Mouse (Mus musculus): ENCODE results near the gene Nptxr. TPM values are rescaled to one million over a fixed set of nuclear protein-coding genes. Genes with fewer than 3 reads are reported as not detected.

Nptxr gene
- polyA plus RNA-seq, 1 experiment = not detected

DNA sequence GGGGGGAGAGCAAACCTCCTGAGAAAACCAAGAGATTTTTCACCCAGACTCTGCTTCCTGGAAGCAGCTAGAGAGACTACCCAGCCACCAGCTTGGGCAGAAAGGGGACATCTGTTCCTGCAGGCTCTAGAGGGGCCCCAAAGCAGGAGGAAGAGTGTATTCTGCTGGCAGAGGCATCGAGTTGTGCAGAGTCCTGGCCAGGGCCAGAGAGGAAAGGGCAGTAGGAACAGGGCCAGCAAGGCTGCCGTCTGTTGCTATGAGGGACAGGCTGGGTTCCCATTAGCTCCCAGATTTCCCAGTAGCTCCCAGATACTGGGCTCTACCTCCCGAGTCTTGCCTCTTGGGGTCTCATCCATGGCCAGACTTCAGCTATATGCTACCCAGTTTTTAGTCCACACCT, 5.5 kb upstream of the Nptxr start:
- H3K4me1 ChIP-seq (ENCODE audit: control insufficient read depth, insufficient read depth, low read length) = peaks cover 10% of the 10 kb centered on the region; the same call in 1 of the 2 replicates
- no peak overlapping the region for H3K27ac ChIP-seq (ENCODE audit: insufficient read depth, low read depth, low read length)
- TF ChIP-seq CTCF (IDR thresholded peaks at IDR 0.05; ENCODE audit: insufficient read depth, low read depth, low read length) (no peak), POLR2A (IDR thresholded peaks at IDR 0.05; ENCODE audit: insufficient read depth, low read depth, low read length) (no peak)
- no peak overlapping the region for H3K4me3 ChIP-seq (ENCODE audit: insufficient read depth, low read depth, low read length)
- 56% methylated on average over 3 of the region's 3 CpGs for WGBS

DNA sequence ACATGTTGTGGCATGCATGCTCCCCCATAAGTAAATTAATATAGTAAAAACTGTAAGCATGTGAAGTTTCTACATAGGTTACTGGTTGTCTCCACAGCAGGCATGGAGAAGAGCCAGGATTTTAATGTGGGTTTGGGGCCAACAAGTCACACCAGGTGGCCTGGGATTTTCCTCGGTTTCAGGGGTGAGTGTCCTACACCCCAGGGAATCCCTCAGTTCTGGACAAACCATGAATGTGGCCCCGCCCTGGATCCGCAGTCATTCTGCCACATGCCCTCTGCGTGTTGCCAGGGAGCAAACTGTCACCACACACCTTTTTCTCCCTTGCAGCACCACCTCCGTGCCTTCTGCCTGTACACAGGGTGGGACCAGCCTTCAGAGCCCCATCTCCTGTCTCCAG, 4.1 kb upstream of the Nptxr start:
- Histone ChIP-seq H3K4me1 (ENCODE audit: control insufficient read depth, insufficient read depth, low read length) (peaks cover 14% of the 10 kb centered on the region), H3K27ac (ENCODE audit: insufficient read depth, low read depth, low read length) (no peak overlapping the region), H3K4me3 (ENCODE audit: insufficient read depth, low read depth, low read length) (no peak overlapping the region)
- no peak for TF ChIP-seq CTCF (IDR thresholded peaks at IDR 0.05; ENCODE audit: insufficient read depth, low read depth, low read length)
- 55% methylated on average over 5 of the region's 5 CpGs for WGBS

DNA sequence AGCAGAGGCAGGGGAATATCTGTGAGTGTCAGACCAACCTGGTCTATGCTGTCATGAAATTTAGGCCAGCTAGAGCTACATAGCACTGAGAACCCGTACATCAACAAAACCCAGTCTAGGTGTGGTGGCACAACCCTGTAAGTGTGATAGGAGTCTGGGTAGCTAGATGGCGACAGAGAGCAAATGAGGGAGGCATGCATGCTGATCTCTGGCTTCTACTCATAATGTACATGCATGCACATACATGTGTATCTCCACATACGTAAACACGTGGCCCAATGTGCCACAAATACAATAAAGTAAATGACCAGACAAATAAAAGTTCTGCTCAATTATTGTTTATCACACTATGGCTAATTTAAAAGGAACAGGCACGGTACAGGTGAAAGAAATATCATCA, 3.5 kb upstream of the Nptxr start:
- H3K27ac ChIP-seq (ENCODE audit: insufficient read depth, low read depth, low read length) = no peak overlapping the region
- H3K4me1 ChIP-seq (ENCODE audit: control insufficient read depth, insufficient read depth, low read length) = peaks cover 13% of the 10 kb centered on the region
- WGBS = 29% methylated on average over 5 of the region's 5 CpGs
- TF ChIP-seq POLR2A (IDR thresholded peaks at IDR 0.05; ENCODE audit: insufficient read depth, low read depth, low read length) (no peak), CTCF (IDR thresholded peaks at IDR 0.05; ENCODE audit: insufficient read depth, low read depth, low read length) (no peak)
- no peak overlapping the region for H3K4me3 ChIP-seq (ENCODE audit: insufficient read depth, low read depth, low read length)

DNA sequence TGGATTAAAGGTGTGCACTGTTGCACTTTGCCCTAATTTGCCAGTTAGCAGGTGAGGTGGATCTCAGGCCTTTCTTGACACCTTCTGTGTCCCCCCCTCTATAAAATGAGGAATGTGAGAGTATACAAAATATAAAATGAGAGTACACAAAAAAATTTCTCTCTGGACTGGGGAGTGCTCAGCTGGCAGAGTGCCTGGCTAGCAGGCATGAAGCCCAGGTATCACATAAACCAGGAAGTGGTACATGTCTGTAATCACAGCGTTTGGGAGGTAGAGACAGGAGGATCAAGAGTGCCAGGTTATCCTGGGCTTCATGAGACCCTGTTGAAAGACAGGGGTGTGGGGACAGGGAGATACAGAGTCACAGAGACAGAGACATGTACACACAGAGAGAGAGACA, 2.5 kb upstream of the Nptxr start:
- H3K27ac ChIP-seq (ENCODE audit: insufficient read depth, low read depth, low read length) = no peak overlapping the region
- H3K4me3 ChIP-seq (ENCODE audit: insufficient read depth, low read depth, low read length) = no peak overlapping the region
- WGBS = 61% methylated on average over 1 of the region's 1 CpGs
- TF ChIP-seq POLR2A (IDR thresholded peaks at IDR 0.05; ENCODE audit: insufficient read depth, low read depth, low read length) (no peak), CTCF (IDR thresholded peaks at IDR 0.05; ENCODE audit: insufficient read depth, low read depth, low read length) (no peak)
- peaks cover 19% of the 10 kb centered on the region for H3K4me1 ChIP-seq (ENCODE audit: control insufficient read depth, insufficient read depth, low read length)

DNA sequence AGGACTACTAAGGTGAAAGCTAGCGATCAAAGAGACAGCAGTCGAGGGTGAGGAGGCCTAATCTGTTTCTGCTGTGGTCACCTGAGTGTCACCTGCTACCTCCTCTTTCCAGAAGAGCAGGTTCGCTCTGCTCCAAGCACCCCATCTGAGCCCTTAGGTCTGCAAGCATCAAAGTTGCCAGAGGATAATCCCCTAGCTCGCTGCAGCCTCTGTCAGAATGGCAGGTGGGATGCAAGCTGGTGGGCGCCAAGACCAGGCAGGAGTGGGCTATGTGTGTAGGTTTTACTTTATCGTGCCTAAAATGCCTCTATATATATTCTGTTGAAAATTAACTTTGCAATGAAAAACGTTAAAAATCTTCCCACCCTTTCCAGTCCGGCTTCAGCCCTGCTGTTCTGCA, 680 bp upstream of the Nptxr start:
- H3K4me1 ChIP-seq (ENCODE audit: control insufficient read depth, insufficient read depth, low read length) = peaks cover 25% of the 10 kb centered on the region
- 46% methylated on average over 8 of the region's 8 CpGs for WGBS
- no peak overlapping the region for H3K4me3 ChIP-seq (ENCODE audit: insufficient read depth, low read depth, low read length)
- no peak for TF ChIP-seq CTCF (IDR thresholded peaks at IDR 0.05; ENCODE audit: insufficient read depth, low read depth, low read length)
- no peak for TF ChIP-seq POLR2A (IDR thresholded peaks at IDR 0.05; ENCODE audit: insufficient read depth, low read depth, low read length)
- H3K27ac ChIP-seq (ENCODE audit: insufficient read depth, low read depth, low read length) = no peak overlapping the region

DNA sequence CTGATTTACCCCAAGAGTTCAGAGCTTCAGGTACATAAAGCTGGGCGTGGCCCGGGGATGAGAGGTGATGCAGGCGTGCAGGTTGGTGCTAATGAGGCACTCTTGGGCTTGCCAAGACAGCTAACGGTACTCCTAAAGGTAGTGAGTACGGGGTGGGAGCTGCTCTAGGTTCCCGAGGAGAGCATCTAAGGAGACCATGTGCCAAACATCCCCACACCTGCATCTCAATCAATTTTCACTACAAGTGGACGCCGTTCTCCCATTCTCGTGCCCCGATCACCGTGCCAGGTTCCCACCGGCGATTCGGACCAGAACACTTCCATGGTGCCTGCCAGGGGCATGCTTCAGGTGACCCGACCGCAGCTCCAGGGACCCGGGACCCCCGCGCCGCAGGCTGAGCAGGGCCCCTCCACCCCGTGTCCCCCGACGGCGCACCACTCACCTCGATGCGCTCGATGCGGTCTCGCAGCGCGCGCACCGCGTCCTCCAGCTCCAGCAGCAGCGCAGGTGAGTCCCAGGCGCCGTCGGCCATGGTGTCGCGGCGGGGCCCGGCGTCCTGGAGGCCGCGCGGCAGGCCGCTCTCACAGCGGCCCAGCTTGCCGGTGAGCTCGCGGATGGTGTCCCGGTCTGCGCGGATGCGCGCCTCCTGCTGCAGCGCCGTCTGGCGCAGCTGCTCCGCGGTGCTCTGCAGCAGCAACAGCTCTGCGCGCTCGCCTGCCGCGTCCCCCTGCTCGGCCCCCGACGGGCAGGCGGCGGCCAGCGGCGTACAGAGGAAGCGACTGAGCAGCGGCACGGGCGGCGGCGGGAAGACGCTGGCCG, 824 bp downstream of the Nptxr start:
- Histone ChIP-seq H3K4me1 (ENCODE audit: control insufficient read depth, insufficient read depth, low read length) (peaks cover 26% of the 10 kb centered on the region), H3K4me3 (ENCODE audit: insufficient read depth, low read depth, low read length) (peak overlapping the region; percentile 84), H3K27ac (ENCODE audit: insufficient read depth, low read depth, low read length) (peak overlapping the region; percentile 28; the same call in 1 of the 2 replicates)
- TF ChIP-seq CTCF (IDR thresholded peaks at IDR 0.05; ENCODE audit: insufficient read depth, low read depth, low read length) = no peak
- no peak for TF ChIP-seq POLR2A (IDR thresholded peaks at IDR 0.05; ENCODE audit: insufficient read depth, low read depth, low read length)
- 5% methylated on average over 81 of the region's 81 CpGs for WGBS

DNA sequence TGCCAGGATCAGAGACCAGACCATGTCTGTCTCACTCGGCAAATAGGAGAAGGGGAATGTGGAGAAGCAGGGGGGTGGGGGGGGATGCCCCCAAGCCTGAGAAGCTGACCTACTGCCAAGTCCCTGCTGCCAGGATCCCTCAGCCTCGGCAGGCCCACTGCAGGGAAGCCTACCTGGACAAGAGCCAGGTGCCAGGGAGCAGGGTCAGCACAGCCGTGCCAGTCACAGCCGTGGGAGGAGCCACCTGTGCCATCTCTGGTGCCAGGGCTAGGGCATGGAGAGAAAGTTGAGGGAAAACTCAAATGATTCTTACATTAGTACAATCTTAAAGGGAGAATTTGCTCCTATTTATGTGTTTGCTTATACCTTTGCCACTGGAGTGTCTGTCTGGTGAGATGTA, 2.3 kb downstream of the Nptxr start:
- peaks cover 39% of the 10 kb centered on the region for H3K4me1 ChIP-seq (ENCODE audit: control insufficient read depth, insufficient read depth, low read length)
- H3K27ac ChIP-seq (ENCODE audit: insufficient read depth, low read depth, low read length) = no peak overlapping the region
- H3K4me3 ChIP-seq (ENCODE audit: insufficient read depth, low read depth, low read length) = no peak overlapping the region
- no peak for TF ChIP-seq CTCF (IDR thresholded peaks at IDR 0.05; ENCODE audit: insufficient read depth, low read depth, low read length)
- TF ChIP-seq POLR2A (IDR thresholded peaks at IDR 0.05; ENCODE audit: insufficient read depth, low read depth, low read length) = no peak
- WGBS = 47% methylated on average over 4 of the region's 4 CpGs

DNA sequence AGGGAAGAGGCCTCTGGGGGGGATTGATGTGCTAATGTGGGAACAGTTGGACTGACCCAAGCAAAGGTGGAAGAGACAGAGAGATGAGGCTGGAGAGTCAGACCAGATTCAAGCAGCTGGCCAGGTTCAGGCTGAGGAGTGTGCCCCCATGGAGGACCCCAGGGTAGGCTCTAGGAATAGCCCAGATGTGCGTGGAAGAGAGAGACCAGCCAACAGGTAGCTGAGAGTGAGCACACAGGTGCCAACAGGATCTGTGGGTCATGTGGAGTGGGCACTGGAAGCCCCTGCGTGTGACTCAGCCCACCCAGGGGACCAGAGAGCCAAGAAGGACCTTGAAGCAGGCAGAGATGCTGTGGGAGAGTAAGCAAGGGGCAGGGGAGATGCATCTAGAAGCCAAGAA, 2.9 kb downstream of the Nptxr start:
- no peak overlapping the region for H3K4me3 ChIP-seq (ENCODE audit: insufficient read depth, low read depth, low read length)
- H3K27ac ChIP-seq (ENCODE audit: insufficient read depth, low read depth, low read length) = no peak overlapping the region
- peaks cover 45% of the 10 kb centered on the region for H3K4me1 ChIP-seq (ENCODE audit: control insufficient read depth, insufficient read depth, low read length)
- TF ChIP-seq POLR2A (IDR thresholded peaks at IDR 0.05; ENCODE audit: insufficient read depth, low read depth, low read length) = no peak
- TF ChIP-seq CTCF (IDR thresholded peaks at IDR 0.05; ENCODE audit: insufficient read depth, low read depth, low read length) = no peak
- WGBS = 82% methylated on average over 2 of the region's 2 CpGs

DNA sequence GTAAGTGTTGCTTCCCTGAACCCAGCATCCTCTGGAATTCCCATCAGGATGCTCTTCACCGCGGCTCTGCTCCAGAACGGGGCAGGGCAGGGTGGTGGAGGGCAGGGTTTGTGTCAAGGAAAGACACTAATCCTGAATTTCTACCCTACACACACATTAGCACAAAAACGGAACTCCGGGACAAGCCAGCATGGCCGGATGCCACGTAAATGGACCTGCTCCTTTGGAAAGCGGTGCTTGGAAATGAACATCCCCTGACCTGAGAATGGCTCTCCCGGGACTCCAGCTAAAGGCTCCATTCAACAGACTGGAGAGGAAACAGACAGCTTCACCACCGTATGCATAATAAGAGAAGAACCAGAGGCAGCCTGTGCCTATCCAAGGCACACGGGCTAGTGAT, 3.9 kb downstream of the Nptxr start:
- 62% methylated on average over 11 of the region's 11 CpGs for WGBS
- peaks cover 53% of the 10 kb centered on the region for H3K4me1 ChIP-seq (ENCODE audit: control insufficient read depth, insufficient read depth, low read length)
- H3K27ac ChIP-seq (ENCODE audit: insufficient read depth, low read depth, low read length) = no peak overlapping the region
- H3K4me3 ChIP-seq (ENCODE audit: insufficient read depth, low read depth, low read length) = no peak overlapping the region
- TF ChIP-seq POLR2A (IDR thresholded peaks at IDR 0.05; ENCODE audit: insufficient read depth, low read depth, low read length) (no peak), CTCF (IDR thresholded peaks at IDR 0.05; ENCODE audit: insufficient read depth, low read depth, low read length) (no peak)

Data from olfactory bulb, adult 2 months (tissue).